Mouse (Mus musculus): Measurements from ENCODE around the gene Eps15. TPM values are rescaled to one million over a fixed set of nuclear protein-coding genes. Genes with fewer than 3 reads are reported as not detected.

Eps15 gene
- total RNA-seq (2023), result 97.9 TPM

GRCm38 (mm10) chr4:109279689-109280458 lies at the start of gene Eps15:
Gene Eps15 (plus strand): TSS chr4:109280268.

GRCm38 (mm10) chr4:109234185-109234584 lies 45.9 kb upstream of the Eps15 start, which contains the start of gene Calr4:
Gene Calr4 (plus strand): TSS chr4:109234485.

GRCm38 (mm10) chr4:109406486-109407175 lies 126.6 kb downstream of the Eps15 start, which contains the start of gene Ttc39a:
Gene Ttc39a (plus strand): TSS chr4:109406623.

Other genes with a start within 250 kb of the Eps15 start
- 166 TPM for gene Osbpl9, start 78.0 kb upstream of the Eps15 start, total RNA-seq (2023)
- gene Calr4, start 45.8 kb upstream of the Eps15 start, total RNA-seq (2023), result not detected
- not detected for gene Ttc39a, start 126.4 kb downstream of the Eps15 start, total RNA-seq (2023)
- gene Rnf11, start 204.5 kb downstream of the Eps15 start, total RNA-seq (2023), result 15.4 TPM

All from CD4-positive naive resting alpha-beta T cell, adult 57 days (primary cell).